Mouse (Mus musculus): ENCODE results near the gene Olfr518. TPM values are rescaled to one million over a fixed set of nuclear protein-coding genes. Genes with fewer than 3 reads are reported as not detected.

Olfr518 gene
- total RNA-seq (2023), result not detected

GRCm38 (mm10) chr7:108884906-108885305 is at the start of gene Olfr518:
TSS of gene Olfr518 (minus strand) at chr7:108885006.

GRCm38 (mm10) chr7:108933794-108934731 is 49.3 kb upstream of the Olfr518 start, which contains the start of gene Eif3f:
TSS of gene Eif3f (plus strand) at chr7:108934417.

GRCm38 (mm10) chr7:108929726-108930393 is 45.1 kb upstream of the Olfr518 start, which contains the start of gene Nlrp10:
TSS of gene Nlrp10 (minus strand) at chr7:108930178.

GRCm38 (mm10) chr7:108894320-108894719 is 9.5 kb upstream of the Olfr518 start, which contains the start of gene Olfr519:
TSS of gene Olfr519 (minus strand) at chr7:108894420.

GRCm38 (mm10) chr7:108872279-108872678 is 12.5 kb downstream of the Olfr518 start, which contains the start of gene Olfr517:
TSS of gene Olfr517 (minus strand) at chr7:108872379.

DNA sequence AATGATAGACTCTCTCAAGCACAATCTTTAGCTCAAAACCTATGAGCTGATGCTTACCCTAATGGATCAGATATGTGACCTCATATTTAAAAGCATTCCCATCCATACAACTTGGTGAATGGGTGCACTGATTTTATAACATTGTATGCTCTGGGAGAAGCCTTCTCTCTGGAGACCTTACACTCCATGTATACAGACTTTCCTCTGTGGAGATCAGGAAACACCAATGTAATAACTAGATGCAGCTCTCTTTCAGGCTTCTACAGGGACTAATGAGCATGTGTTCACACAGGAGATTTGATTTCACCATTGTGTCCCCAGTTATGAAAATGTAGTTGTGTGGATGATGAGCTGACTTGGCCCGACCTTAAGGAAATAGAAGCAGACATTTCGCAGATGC is 34.4 kb downstream of the Olfr518 start, which contains the start of gene Olfr516:
Olfr516 (minus strand) TSS at position 101 of the 400 bp plus-strand sequence.

Other genes starting within 250 kb of the Olfr518 start
- gene Olfr509, start 233.1 kb downstream of the Olfr518 start, total RNA-seq (2023), result not detected
- gene Olfr510, start 218.6 kb downstream of the Olfr518 start, total RNA-seq (2023), result not detected
- gene Olfr512, start 171.7 kb downstream of the Olfr518 start, total RNA-seq (2023), result not detected
- not detected for gene Olfr513, start 134.0 kb downstream of the Olfr518 start, total RNA-seq (2023)
- not detected for gene Olfr514, start 59.0 kb downstream of the Olfr518 start, total RNA-seq (2023)
- gene Olfr516, start 34.5 kb downstream of the Olfr518 start, total RNA-seq (2023), result not detected
- gene Olfr517, start 12.6 kb downstream of the Olfr518 start, total RNA-seq (2023), result not detected
- gene Olfr519, start 9.4 kb upstream of the Olfr518 start, total RNA-seq (2023), result not detected
- gene Nlrp10, start 45.2 kb upstream of the Olfr518 start, total RNA-seq (2023), result under 1 TPM; 0.82 to 0.86 TPM
- 100 to 1,000 TPM; 215 to 246 TPM for gene Eif3f, start 49.4 kb upstream of the Olfr518 start, total RNA-seq (2023)
- gene Tub, start 65.3 kb upstream of the Olfr518 start, total RNA-seq (2023), result not detected
- 1 to 10 TPM in 1 of 2 experiments, under 1 TPM in 1; 0.89 to 1.1 TPM for gene Ric3, start 198.3 kb upstream of the Olfr518 start, total RNA-seq (2023)

All from monocyte, adult 59 days (primary cell).